Mouse (Mus musculus) embryonic stem cell, embryonic (primary cell): ENCODE results near the gene Ifi44.

Experiments used
- CTCF ChIA-PET, 4 experiments: fragments of 300-600 bp in 2 of 4; fragments of 350-600 bp in 2 of 4; sonication (Branson Sonifier 250); formaldehyde crosslinking; loops; one replicate each; lab custom pipeline; 2022; ENCODE audit warnings: inconsistent platforms in 2 of 4; lab: Charles Lee
- POLR2A ChIA-PET, 4 experiments: fragments of 300-600 bp in 2 of 4; fragments of 350-600 bp in 2 of 4; sonication (Branson Sonifier 250); formaldehyde crosslinking; loops; one replicate each; lab custom pipeline; 2022; ENCODE audit warnings: antibody characterized with exemption in 4 of 4, inconsistent platforms in 1 of 4; lab: Charles Lee

Ifi44 gene

GRCm38 (mm10) chr3:151749737-151750136 is at the start of gene Ifi44:
TSS of gene Ifi44 (minus strand) at chr3:151749960.
- POLR2A ChIA-PET: no interaction called here
- CTCF ChIA-PET: no interaction called here

- CTCF ChIA-PET: interaction anchor here in 1 of 4 experiments (1.5 kb wide), 1 partner anchor 17 kb away, joined by 4 read pairs; no protein-coding TSS in a partner anchor
- POLR2A ChIA-PET: no interaction called here
Measured at GRCm38 (mm10) chr3:151788622-151789021, 38.9 kb upstream of the Ifi44 start.

GRCm38 (mm10) chr3:151775089-151775488 is 25.3 kb upstream of the Ifi44 start:
- ChIA-PET CTCF (interaction anchor here in 3 of 4 experiments (0.6 to 0.9 kb wide), 3 partner anchors 314 to 330 kb away, joined by 3 to 5 read pairs (median 4); no protein-coding TSS in a partner anchor), POLR2A (no interaction called here)

- ChIA-PET CTCF (interaction anchor here (0.6 to 1.6 kb wide), 37 partner anchors 8 to 522 kb away, joined by 3 to 17 read pairs (median 3); partner anchors contain the start of gene Ifi44l (in 2 of the 4)), POLR2A (interaction anchor here in 2 of 4 experiments (0.6 to 1.3 kb wide), 3 partner anchors 36 to 1698 kb away, joined by 3 to 4 read pairs (median 3); no protein-coding TSS in a partner anchor)
Measured at GRCm38 (mm10) chr3:151771074-151771473, 21.3 kb upstream of the Ifi44 start.

GRCm38 (mm10) chr3:151748514-151748913 is 1.2 kb downstream of the Ifi44 start:
- POLR2A ChIA-PET: no interaction called here
- CTCF ChIA-PET: no interaction called here

GRCm38 (mm10) chr3:151746058-151746457 is 3.7 kb downstream of the Ifi44 start:
- ChIA-PET POLR2A (no interaction called here), CTCF (no interaction called here)

GRCm38 (mm10) chr3:151742223-151742622 is 7.5 kb downstream of the Ifi44 start:
- POLR2A ChIA-PET: no interaction called here
- CTCF ChIA-PET: interaction anchor here in 1 of 4 experiments (0.6 kb wide), 1 partner anchor 52 kb away, joined by 3 read pairs; no protein-coding TSS in a partner anchor

GRCm38 (mm10) chr3:151716246-151716645 is 33.5 kb downstream of the Ifi44 start:
- ChIA-PET CTCF (interaction anchor here in 1 of 4 experiments (3.8 kb wide), 1 partner anchor 55 kb away, joined by 17 read pairs; no protein-coding TSS in a partner anchor), POLR2A (interaction anchor here in 1 of 4 experiments (0.6 kb wide), 1 partner anchor 27 kb away, joined by 4 read pairs; no protein-coding TSS in a partner anchor)

GRCm38 (mm10) chr3:151707335-151707734 is 42.4 kb downstream of the Ifi44 start:
- ChIA-PET POLR2A (no interaction called here), CTCF (no interaction called here)
